Mouse (Mus musculus) hindbrain, embryonic 11.5 days (tissue): Measurements from ENCODE around the gene Gtf2e1. TPM values are rescaled to one million over a fixed set of nuclear protein-coding genes. Genes with fewer than 3 reads are reported as not detected.

Source experiments
- ATAC-seq: fragments of 200-750 bp; cut with Nextera tagmentation; 2 replicates; pipeline ENCODE4 v1.8.0; 2017; ENCODE audit warnings: mild to moderate bottlenecking, moderate TSS enrichment, moderate library complexity; ENCODE audit not compliant: low FRiP score
- DNase-seq: peaks from one replicate; pipeline ENCODE4 v3.0.0-alpha.2; 2015; ENCODE audit warnings: low spot score
- H3K27ac ChIP-seq: fragments of 300-500 bp; sonication (generic); 2 replicates; pipeline ENCODE4 v1.5.1; 2014; ENCODE audit warnings: mild to moderate bottlenecking, low read depth, low read length
- H3K27me3 ChIP-seq: fragments of 300-500 bp; sonication (generic); 2 replicates; pipeline ENCODE4 v1.6.1; 2014; ENCODE audit warnings: mild to moderate bottlenecking, low read length, moderate library complexity, mixed read lengths; ENCODE audit not compliant: control insufficient read depth, insufficient read depth
- H3K36me3 ChIP-seq: fragments of 300-500 bp; sonication (generic); 2 replicates; pipeline ENCODE4 v1.6.1; 2014; ENCODE audit warnings: mild to moderate bottlenecking, low read length, moderate library complexity, mixed read lengths; ENCODE audit not compliant: control insufficient read depth, insufficient read depth
- H3K4me1 ChIP-seq: fragments of 300-500 bp; sonication (generic); replicated peaks from 2 replicates; pipeline ENCODE4 v1.6.1; 2014; ENCODE audit warnings: low read length, mixed read lengths; ENCODE audit not compliant: control insufficient read depth, insufficient read depth
- H3K4me2 ChIP-seq: fragments of 300-500 bp; sonication (generic); replicated peaks from 2 replicates; pipeline ENCODE4 v1.6.1; 2014; ENCODE audit warnings: mild to moderate bottlenecking, low read depth, low read length
- H3K4me3 ChIP-seq: fragments of 300-500 bp; sonication (generic); 2 replicates; pipeline ENCODE4 v1.5.1; 2014; ENCODE audit warnings: low read depth, low read length
- H3K9ac ChIP-seq: fragments of 300-500 bp; sonication (generic); 2 replicates; pipeline ENCODE4 v1.6.1; 2014; ENCODE audit warnings: low read depth, low read length
- H3K9me3 ChIP-seq: fragments of 300-500 bp; sonication (generic); 2 replicates; pipeline ENCODE4 v1.6.1; 2016; ENCODE audit warnings: low read length; ENCODE audit not compliant: control insufficient read depth
- WGBS: fragments of 180-500 bp; shearing (Covaris S2); extraction: QIAGEN DNeasy Blood & Tissue Kit; methylation state at CpG from one replicate; pipeline ENCODE4 v1.1.7; 2014; 5-methylcytosine and 5-hydroxymethylcytosine counted together
- polyA plus RNA-seq: library from polyadenylated mRNA; unstranded; fragments of >200 nt; fragmentation: Nextera tagmentation; extraction: Ambion mirVana; gene quantifications from 2 replicates; pipeline ENCODE4 v1.2.1, GENCODE M21; 2014

The Gtf2e1 gene
- polyA plus RNA-seq, 1 experiment from 2014 or later = 50.5 TPM

GRCm38 (mm10) chr16:37579591-37579990 is 40.0 kb upstream of the Gtf2e1 start:
- no peak for DNase-seq
- H3K36me3 ChIP-seq = no peaks in the 10 kb centered on the region
- ATAC-seq = no peak
- H3K4me2 ChIP-seq = no peak overlapping the region
- no peaks in the 10 kb centered on the region for H3K27me3 ChIP-seq
- H3K9me3 ChIP-seq = no peaks in the 10 kb centered on the region
- H3K4me3 ChIP-seq = no peak overlapping the region
- no peak overlapping the region for H3K27ac ChIP-seq
- 79% methylated on average over 1 of the region's 1 CpGs for WGBS
- peaks cover 6% of the 10 kb centered on the region for H3K4me1 ChIP-seq
- H3K9ac ChIP-seq = no peak overlapping the region

GRCm38 (mm10) chr16:37575325-37575724 is 35.7 kb upstream of the Gtf2e1 start:
- H3K4me3 ChIP-seq = no peak overlapping the region
- no peak overlapping the region for H3K4me2 ChIP-seq
- 82% methylated on average over 3 of the region's 3 CpGs for WGBS
- DNase-seq (no peak), ATAC-seq (no peak)
- no peaks in the 10 kb centered on the region for H3K9me3 ChIP-seq
- H3K9ac ChIP-seq = no peak overlapping the region
- no peaks in the 10 kb centered on the region for H3K36me3 ChIP-seq
- H3K4me1 ChIP-seq = no peaks in the 10 kb centered on the region
- no peak overlapping the region for H3K27ac ChIP-seq
- no peaks in the 10 kb centered on the region for H3K27me3 ChIP-seq

GRCm38 (mm10) chr16:37573061-37573460 is 33.5 kb upstream of the Gtf2e1 start:
- 96% methylated on average over 5 of the region's 5 CpGs for WGBS
- Histone ChIP-seq H3K27ac (no peak overlapping the region), H3K4me1 (no peaks in the 10 kb centered on the region), H3K36me3 (no peaks in the 10 kb centered on the region), H3K9me3 (no peaks in the 10 kb centered on the region), H3K9ac (no peak overlapping the region), H3K4me3 (no peak overlapping the region), H3K4me2 (no peak overlapping the region), H3K27me3 (no peaks in the 10 kb centered on the region)
- no peak for DNase-seq
- no peak for ATAC-seq

GRCm38 (mm10) chr16:37572117-37572754 is 32.6 kb upstream of the Gtf2e1 start:
- Histone ChIP-seq H3K4me3 (no peak overlapping the region), H3K36me3 (no peaks in the 10 kb centered on the region), H3K27me3 (no peaks in the 10 kb centered on the region), H3K27ac (no peak overlapping the region), H3K9me3 (no peaks in the 10 kb centered on the region), H3K4me2 (no peak overlapping the region), H3K4me1 (no peaks in the 10 kb centered on the region), H3K9ac (no peak overlapping the region)
- WGBS = 92% methylated on average over 12 of the region's 12 CpGs
- no peak for ATAC-seq
- DNase-seq = no peak

GRCm38 (mm10) chr16:37571554-37571953 is 32.0 kb upstream of the Gtf2e1 start:
- Histone ChIP-seq H3K4me1 (no peaks in the 10 kb centered on the region), H3K36me3 (no peaks in the 10 kb centered on the region), H3K4me2 (no peak overlapping the region), H3K27me3 (no peaks in the 10 kb centered on the region), H3K9ac (no peak overlapping the region), H3K27ac (no peak overlapping the region), H3K9me3 (no peaks in the 10 kb centered on the region), H3K4me3 (no peak overlapping the region)
- ATAC-seq (no peak), DNase-seq (no peak)
- WGBS = 87% methylated on average over 3 of the region's 3 CpGs

- H3K36me3 ChIP-seq = no peaks in the 10 kb centered on the region
- WGBS = 84% methylated on average over 12 of the region's 12 CpGs
- no peaks in the 10 kb centered on the region for H3K4me1 ChIP-seq
- ATAC-seq (no peak), DNase-seq (no peak)
- H3K27ac ChIP-seq = no peak overlapping the region
- H3K4me2 ChIP-seq = no peak overlapping the region
- H3K27me3 ChIP-seq = no peaks in the 10 kb centered on the region
- H3K9ac ChIP-seq = no peak overlapping the region
- no peaks in the 10 kb centered on the region for H3K9me3 ChIP-seq
- no peak overlapping the region for H3K4me3 ChIP-seq
Observed at GRCm38 (mm10) chr16:37567113-37568050, 27.8 kb upstream of the Gtf2e1 start.

GRCm38 (mm10) chr16:37566107-37566506 is 26.5 kb upstream of the Gtf2e1 start:
- ATAC-seq = no peak
- 86% methylated on average over 6 of the region's 6 CpGs for WGBS
- no peak overlapping the region for H3K4me2 ChIP-seq

GRCm38 (mm10) chr16:37565117-37565516 is 25.5 kb upstream of the Gtf2e1 start:
- ATAC-seq (no peak), DNase-seq (no peak)
- Histone ChIP-seq H3K36me3 (no peaks in the 10 kb centered on the region), H3K27ac (no peak overlapping the region), H3K9ac (no peak overlapping the region), H3K9me3 (no peaks in the 10 kb centered on the region), H3K4me2 (no peak overlapping the region), H3K4me1 (no peaks in the 10 kb centered on the region), H3K4me3 (no peak overlapping the region), H3K27me3 (no peaks in the 10 kb centered on the region)
- 94% methylated on average over 1 of the region's 1 CpGs for WGBS

More at GRCm38 (mm10) chr16:37566107-37566506, 26.5 kb upstream of the Gtf2e1 start:
- Histone ChIP-seq H3K27ac (no peak overlapping the region), H3K9me3 (no peaks in the 10 kb centered on the region), H3K4me1 (no peaks in the 10 kb centered on the region), H3K4me3 (no peak overlapping the region), H3K9ac (no peak overlapping the region), H3K27me3 (no peaks in the 10 kb centered on the region), H3K36me3 (no peaks in the 10 kb centered on the region)
- DNase-seq = no peak
